Mouse (Mus musculus) forebrain, embryonic 13.5 days (tissue): ENCODE measurements around the gene Rpgrip1l. TPM values are rescaled to one million over a fixed set of nuclear protein-coding genes. Genes with fewer than 3 reads are reported as not detected.

Source experiments
- ATAC-seq: fragments of 200-750 bp; cut with Nextera tagmentation; 2 replicates; pipeline ENCODE4 v1.8.0; 2017
- H3K27ac ChIP-seq: fragments of 300-500 bp; sonication (generic); 2 replicates; pipeline ENCODE4 v1.5.1; 2015; ENCODE audit warnings: inconsistent platforms, mild to moderate bottlenecking, moderate library complexity
- H3K27me3 ChIP-seq: fragments of 300-500 bp; sonication (generic); 2 replicates; pipeline ENCODE4 v1.6.1; 2015; ENCODE audit warnings: mild to moderate bottlenecking, inconsistent platforms
- H3K36me3 ChIP-seq: fragments of 300-500 bp; sonication (generic); 2 replicates; pipeline ENCODE4 v1.6.1; 2015; ENCODE audit warnings: mild to moderate bottlenecking, inconsistent platforms; ENCODE audit not compliant: poor library complexity, severe bottlenecking
- H3K4me1 ChIP-seq: fragments of 300-500 bp; sonication (generic); 2 replicates; pipeline ENCODE4 v1.6.1; 2015; ENCODE audit warnings: inconsistent platforms
- H3K4me2 ChIP-seq: fragments of 300-500 bp; sonication (generic); 2 replicates; pipeline ENCODE4 v1.6.1; 2015; ENCODE audit warnings: inconsistent platforms, mild to moderate bottlenecking, moderate library complexity
- H3K4me3 ChIP-seq: fragments of 300-500 bp; sonication (generic); 2 replicates; pipeline ENCODE4 v1.5.1; 2015; ENCODE audit warnings: mild to moderate bottlenecking, inconsistent platforms
- H3K9ac ChIP-seq: fragments of 300-500 bp; sonication (generic); 2 replicates; pipeline ENCODE4 v1.6.1; 2015; ENCODE audit warnings: mild to moderate bottlenecking, inconsistent platforms
- H3K9me3 ChIP-seq: fragments of 300-500 bp; sonication (generic); replicated peaks from 2 replicates; pipeline ENCODE4 v1.6.1; 2016; ENCODE audit warnings: inconsistent platforms
- WGBS: fragments of 180-500 bp; shearing (Covaris S2); methylation state at CpG from one replicate; pipeline ENCODE4 v1.1.7; 2015; 5-methylcytosine and 5-hydroxymethylcytosine counted together
- polyA plus RNA-seq: library from polyadenylated mRNA; unstranded; fragments of >200 nt; fragmentation: Nextera tagmentation; extraction: Ambion mirVana; gene quantifications from 2 replicates; pipeline ENCODE4 v1.2.1, GENCODE M21; 2015

Rpgrip1l gene
- polyA plus RNA-seq, 1 experiment from 2014 or later, result 15.7 TPM

GRCm38 (mm10) chr8:91286237-91286636 lies 26.8 kb downstream of the Rpgrip1l start:
- WGBS, result 79% methylated on average over 8 of the region's 8 CpGs
- H3K4me1 ChIP-seq, result no peaks in the 10 kb centered on the region
- no peak overlapping the region for H3K4me3 ChIP-seq

GRCm38 (mm10) chr8:91283815-91284214 lies 29.2 kb downstream of the Rpgrip1l start:
- no peak for ATAC-seq
- H3K9ac ChIP-seq, result no peak overlapping the region
- WGBS, result 90% methylated on average over 1 of the region's 1 CpGs
- no peaks in the 10 kb centered on the region for H3K4me1 ChIP-seq
- H3K27me3 ChIP-seq, result no peaks in the 10 kb centered on the region
- H3K36me3 ChIP-seq, result no peaks in the 10 kb centered on the region
- no peak overlapping the region for H3K4me2 ChIP-seq
- H3K9me3 ChIP-seq, result no peaks in the 10 kb centered on the region
- no peak overlapping the region for H3K27ac ChIP-seq
- no peak overlapping the region for H3K4me3 ChIP-seq

More at GRCm38 (mm10) chr8:91286237-91286636, 26.8 kb downstream of the Rpgrip1l start:
- H3K27me3 ChIP-seq, result no peaks in the 10 kb centered on the region
- no peak overlapping the region for H3K27ac ChIP-seq
- H3K9me3 ChIP-seq, result no peaks in the 10 kb centered on the region
- no peak overlapping the region for H3K4me2 ChIP-seq
- no peak for ATAC-seq
- no peak overlapping the region for H3K9ac ChIP-seq
- no peaks in the 10 kb centered on the region for H3K36me3 ChIP-seq

GRCm38 (mm10) chr8:91282655-91283054 lies 30.4 kb downstream of the Rpgrip1l start:
- H3K27me3 ChIP-seq, result no peaks in the 10 kb centered on the region
- H3K27ac ChIP-seq, result no peak overlapping the region
- H3K9ac ChIP-seq, result no peak overlapping the region
- WGBS, result 78% methylated on average over 5 of the region's 5 CpGs
- no peaks in the 10 kb centered on the region for H3K9me3 ChIP-seq
- no peaks in the 10 kb centered on the region for H3K36me3 ChIP-seq
- ATAC-seq, result no peak
- peaks cover 4% of the 10 kb centered on the region; the same call in 1 of the 2 replicates for H3K4me1 ChIP-seq
- H3K4me2 ChIP-seq, result no peak overlapping the region
- no peak overlapping the region for H3K4me3 ChIP-seq

- Histone ChIP-seq H3K9ac (no peak overlapping the region), H3K4me2 (no peak overlapping the region), H3K4me1 (peaks cover 4% of the 10 kb centered on the region; the same call in 1 of the 2 replicates), H3K36me3 (no peaks in the 10 kb centered on the region), H3K4me3 (no peak overlapping the region), H3K9me3 (no peaks in the 10 kb centered on the region), H3K27ac (no peak overlapping the region), H3K27me3 (no peaks in the 10 kb centered on the region)
- WGBS, result 87% methylated on average over 8 of the region's 8 CpGs
- no peak for ATAC-seq
Observed at GRCm38 (mm10) chr8:91281545-91281944, 31.5 kb downstream of the Rpgrip1l start.

GRCm38 (mm10) chr8:91280467-91281212 lies 32.4 kb downstream of the Rpgrip1l start:
- Histone ChIP-seq H3K36me3 (peaks cover 4% of the 10 kb centered on the region; the same call in 1 of the 2 replicates), H3K27ac (no peak overlapping the region), H3K4me1 (peaks cover 4% of the 10 kb centered on the region; the same call in 1 of the 2 replicates), H3K27me3 (no peaks in the 10 kb centered on the region), H3K9ac (no peak overlapping the region), H3K9me3 (0 out of 2 replicates have a peak, but pooled peaks cover 5% of the 10 kb centered on the region), H3K4me3 (no peak overlapping the region), H3K4me2 (no peak overlapping the region)
- 89% methylated on average over 11 of the region's 11 CpGs for WGBS
- ATAC-seq, result no peak

- 44% methylated on average over 5 of the region's 5 CpGs for WGBS
- ATAC-seq, result no peak
- no peak overlapping the region for H3K9ac ChIP-seq
Observed at GRCm38 (mm10) chr8:91278060-91278459, 35.0 kb downstream of the Rpgrip1l start.

GRCm38 (mm10) chr8:91276337-91276736 lies 36.7 kb downstream of the Rpgrip1l start:
- H3K36me3 ChIP-seq, result peaks cover 24% of the 10 kb centered on the region
- no peak overlapping the region for H3K4me2 ChIP-seq
- 0 out of 2 replicates have a peak, but pooled peaks cover 5% of the 10 kb centered on the region for H3K9me3 ChIP-seq
- no peak overlapping the region for H3K9ac ChIP-seq
- H3K4me1 ChIP-seq, result peaks cover 4% of the 10 kb centered on the region; the same call in 1 of the 2 replicates
- H3K27ac ChIP-seq, result no peak overlapping the region
- no peaks in the 10 kb centered on the region for H3K27me3 ChIP-seq
- H3K4me3 ChIP-seq, result no peak overlapping the region
- WGBS, result 94% methylated on average over 2 of the region's 2 CpGs
- ATAC-seq, result no peak

More at GRCm38 (mm10) chr8:91278060-91278459, 35.0 kb downstream of the Rpgrip1l start:
- Histone ChIP-seq H3K36me3 (peaks cover 12% of the 10 kb centered on the region), H3K4me3 (no peak overlapping the region), H3K27ac (no peak overlapping the region), H3K4me2 (no peak overlapping the region), H3K4me1 (peaks cover 4% of the 10 kb centered on the region; the same call in 1 of the 2 replicates), H3K9me3 (0 out of 2 replicates have a peak, but pooled peaks cover 5% of the 10 kb centered on the region), H3K27me3 (no peaks in the 10 kb centered on the region)

- ATAC-seq, result no peak
- peaks cover 4% of the 10 kb centered on the region; the same call in 1 of the 2 replicates for H3K4me1 ChIP-seq
- WGBS, result 93% methylated on average over 5 of the region's 5 CpGs
- peaks cover 28% of the 10 kb centered on the region for H3K36me3 ChIP-seq
- H3K4me3 ChIP-seq, result no peak overlapping the region
- H3K27ac ChIP-seq, result no peak overlapping the region
- 0 out of 2 replicates have a peak, but pooled peaks cover 5% of the 10 kb centered on the region for H3K9me3 ChIP-seq
- H3K9ac ChIP-seq, result no peak overlapping the region
- no peak overlapping the region for H3K4me2 ChIP-seq
- H3K27me3 ChIP-seq, result no peaks in the 10 kb centered on the region
Observed at GRCm38 (mm10) chr8:91273493-91273892, 39.6 kb downstream of the Rpgrip1l start.

GRCm38 (mm10) chr8:91269374-91269958 lies 43.6 kb downstream of the Rpgrip1l start:
- ATAC-seq, result no peak
- no peak overlapping the region for H3K4me3 ChIP-seq
- no peak overlapping the region for H3K4me2 ChIP-seq
- no peak overlapping the region for H3K9ac ChIP-seq
- H3K27me3 ChIP-seq, result no peaks in the 10 kb centered on the region
- H3K27ac ChIP-seq, result no peak overlapping the region
- peaks cover 26% of the 10 kb centered on the region for H3K36me3 ChIP-seq
- WGBS, result 94% methylated on average over 2 of the region's 2 CpGs
- H3K4me1 ChIP-seq, result no peaks in the 10 kb centered on the region
- H3K9me3 ChIP-seq, result no peaks in the 10 kb centered on the region

- Histone ChIP-seq H3K9me3 (no peaks in the 10 kb centered on the region), H3K27me3 (no peaks in the 10 kb centered on the region), H3K4me1 (no peaks in the 10 kb centered on the region), H3K9ac (no peak overlapping the region), H3K4me3 (no peak overlapping the region), H3K4me2 (no peak overlapping the region), H3K36me3 (peaks cover 10% of the 10 kb centered on the region), H3K27ac (no peak overlapping the region)
- no peak for ATAC-seq
Observed at GRCm38 (mm10) chr8:91264564-91264963, 48.5 kb downstream of the Rpgrip1l start.

GRCm38 (mm10) chr8:91263939-91264338 lies 49.1 kb downstream of the Rpgrip1l start:
- no peak for ATAC-seq
- H3K4me3 ChIP-seq, result no peak overlapping the region
- H3K4me2 ChIP-seq, result no peak overlapping the region
- no peak overlapping the region for H3K9ac ChIP-seq
- H3K36me3 ChIP-seq, result peaks cover 7% of the 10 kb centered on the region
- no peaks in the 10 kb centered on the region for H3K9me3 ChIP-seq
- no peaks in the 10 kb centered on the region for H3K4me1 ChIP-seq
- H3K27me3 ChIP-seq, result no peaks in the 10 kb centered on the region
- 84% methylated on average over 3 of the region's 3 CpGs for WGBS
- H3K27ac ChIP-seq, result no peak overlapping the region

GRCm38 (mm10) chr8:91261598-91261997 lies 51.5 kb downstream of the Rpgrip1l start:
- 87% methylated on average over 2 of the region's 2 CpGs for WGBS

More at GRCm38 (mm10) chr8:91261598-91261997, 51.5 kb downstream of the Rpgrip1l start:
- no peak for ATAC-seq
- Histone ChIP-seq H3K4me1 (no peaks in the 10 kb centered on the region), H3K4me3 (no peak overlapping the region), H3K27ac (no peak overlapping the region), H3K36me3 (peaks cover 4% of the 10 kb centered on the region; the same call in 1 of the 2 replicates), H3K9me3 (no peaks in the 10 kb centered on the region), H3K4me2 (no peak overlapping the region), H3K9ac (no peak overlapping the region), H3K27me3 (no peaks in the 10 kb centered on the region)
